Mouse (Mus musculus): ENCODE results near the gene Hk2. TPM values are rescaled to one million over a fixed set of nuclear protein-coding genes. Genes with fewer than 3 reads are reported as not detected.

Gene Hk2
- polyA plus RNA-seq, 1 experiment from 2014 or later: 4.0 TPM

DNA sequence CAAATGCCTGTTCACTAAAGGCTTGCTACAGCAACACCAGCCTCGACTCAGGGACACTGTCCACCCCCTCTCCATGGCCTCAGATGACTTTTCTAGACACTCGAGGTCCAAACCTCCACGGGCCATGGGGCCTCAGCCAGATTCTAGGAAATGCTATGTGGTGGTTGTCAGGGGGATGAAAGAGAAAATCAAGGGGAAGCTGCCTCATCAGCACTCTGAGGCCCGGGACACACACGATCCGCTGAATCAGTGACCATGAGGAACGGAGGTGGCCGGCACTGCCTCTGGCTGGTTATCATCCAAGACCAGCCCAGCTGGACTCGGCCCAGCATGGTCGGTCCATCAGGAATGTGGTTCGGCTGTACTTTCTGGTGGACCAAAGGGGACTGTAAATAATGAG lies 23.2 kb downstream of the Hk2 start:
- Histone ChIP-seq H3K27ac (no peak overlapping the region), H3K4me1 (replicated peaks; ENCODE audit: insufficient read depth, low read length) (0 out of 2 replicates have a peak, but pooled peaks cover 3% of the 10 kb centered on the region), H3K4me3 (replicated peaks; ENCODE audit: low read depth, low read length) (no peak overlapping the region), H3K9me3 (replicated peaks; ENCODE audit: low read length) (no peaks in the 10 kb centered on the region), H3K36me3 (ENCODE audit: insufficient read depth, low read length) (no peaks in the 10 kb centered on the region), H3K9ac (ENCODE audit: low read depth, low read length) (no peak overlapping the region), H3K4me2 (ENCODE audit: low read length) (no peak overlapping the region), H3K27me3 (ENCODE audit: insufficient read depth, low read length) (no peaks in the 10 kb centered on the region)
- WGBS: 70% methylated on average over 11 of the region's 11 CpGs
- ATAC-seq (replicated peaks; ENCODE audit: low FRiP score, low read depth): no peak
- no peak for TF ChIP-seq CTCF (IDR thresholded peaks at IDR 0.05; ENCODE audit: low read depth)
- DNase-seq (ENCODE audit: low spot score): no peak

GRCm38 (mm10) chr6:82750063-82750462 lies 24.2 kb downstream of the Hk2 start:
- Histone ChIP-seq H3K4me1 (replicated peaks; ENCODE audit: insufficient read depth, low read length) (0 out of 2 replicates have a peak, but pooled peaks cover 3% of the 10 kb centered on the region), H3K9me3 (replicated peaks; ENCODE audit: low read length) (no peaks in the 10 kb centered on the region), H3K9ac (ENCODE audit: low read depth, low read length) (no peak overlapping the region), H3K4me2 (ENCODE audit: low read length) (no peak overlapping the region), H3K27me3 (ENCODE audit: insufficient read depth, low read length) (no peaks in the 10 kb centered on the region), H3K36me3 (ENCODE audit: insufficient read depth, low read length) (no peaks in the 10 kb centered on the region), H3K4me3 (replicated peaks; ENCODE audit: low read depth, low read length) (no peak overlapping the region), H3K27ac (no peak overlapping the region)
- 61% methylated on average over 2 of the region's 2 CpGs for WGBS
- DNase-seq (ENCODE audit: low spot score) (no peak), ATAC-seq (replicated peaks; ENCODE audit: low FRiP score, low read depth) (no peak)
- peak; percentile 39; the same call in 1 of the 2 replicates for TF ChIP-seq CTCF (IDR thresholded peaks at IDR 0.05; ENCODE audit: low read depth)

GRCm38 (mm10) chr6:82748106-82748672 lies 26.1 kb downstream of the Hk2 start:
- no peak overlapping the region for H3K4me3 ChIP-seq (replicated peaks; ENCODE audit: low read depth, low read length)
- no peak for TF ChIP-seq CTCF (IDR thresholded peaks at IDR 0.05; ENCODE audit: low read depth)
- H3K9ac ChIP-seq (ENCODE audit: low read depth, low read length): no peak overlapping the region
- no peaks in the 10 kb centered on the region for H3K36me3 ChIP-seq (ENCODE audit: insufficient read depth, low read length)
- ATAC-seq (replicated peaks; ENCODE audit: low FRiP score, low read depth): no peak
- WGBS: 92% methylated on average over 9 of the region's 9 CpGs
- no peak for DNase-seq (ENCODE audit: low spot score)
- H3K27me3 ChIP-seq (ENCODE audit: insufficient read depth, low read length): no peaks in the 10 kb centered on the region
- H3K4me2 ChIP-seq (ENCODE audit: low read length): no peak overlapping the region
- 0 out of 2 replicates have a peak, but pooled peaks cover 3% of the 10 kb centered on the region for H3K4me1 ChIP-seq (replicated peaks; ENCODE audit: insufficient read depth, low read length)
- H3K9me3 ChIP-seq (replicated peaks; ENCODE audit: low read length): no peaks in the 10 kb centered on the region
- H3K27ac ChIP-seq: no peak overlapping the region

- DNase-seq (ENCODE audit: low spot score) (no peak), ATAC-seq (replicated peaks; ENCODE audit: low FRiP score, low read depth) (no peak)
- Histone ChIP-seq H3K9me3 (replicated peaks; ENCODE audit: low read length) (no peaks in the 10 kb centered on the region), H3K27me3 (ENCODE audit: insufficient read depth, low read length) (no peaks in the 10 kb centered on the region), H3K4me1 (replicated peaks; ENCODE audit: insufficient read depth, low read length) (no peaks in the 10 kb centered on the region), H3K9ac (ENCODE audit: low read depth, low read length) (no peak overlapping the region), H3K36me3 (ENCODE audit: insufficient read depth, low read length) (no peaks in the 10 kb centered on the region; the same call in 1 of the 2 replicates), H3K4me3 (replicated peaks; ENCODE audit: low read depth, low read length) (no peak overlapping the region), H3K27ac (no peak overlapping the region), H3K4me2 (ENCODE audit: low read length) (no peak overlapping the region)
- WGBS: 35% methylated on average over 5 of the region's 5 CpGs
- TF ChIP-seq CTCF (IDR thresholded peaks at IDR 0.05; ENCODE audit: low read depth): no peak
Measured at GRCm38 (mm10) chr6:82747085-82747484, 27.2 kb downstream of the Hk2 start.

DNA sequence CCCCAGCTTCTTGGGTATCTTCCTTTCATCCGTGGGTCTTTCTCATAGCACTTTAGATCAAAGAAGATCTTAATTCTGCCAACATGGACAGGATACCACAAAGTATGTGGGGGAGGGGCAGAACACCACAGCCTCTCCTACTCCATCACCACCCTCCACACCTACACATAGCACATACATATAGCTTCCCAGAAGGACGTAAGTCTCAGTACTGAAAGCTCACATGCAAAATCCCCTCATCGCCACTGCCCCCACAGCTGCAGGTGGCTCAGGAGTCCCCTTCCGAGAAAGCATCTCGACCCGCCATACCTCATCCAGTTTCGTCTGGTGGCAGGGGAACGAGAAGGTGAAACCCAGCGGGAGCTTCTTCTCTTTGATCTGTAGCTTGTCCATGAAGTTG lies 29.7 kb downstream of the Hk2 start:
- no peaks in the 10 kb centered on the region for H3K4me1 ChIP-seq (replicated peaks; ENCODE audit: insufficient read depth, low read length)
- no peak overlapping the region for H3K27ac ChIP-seq
- ATAC-seq (replicated peaks; ENCODE audit: low FRiP score, low read depth) (no peak), DNase-seq (ENCODE audit: low spot score) (no peak)
- H3K4me3 ChIP-seq (replicated peaks; ENCODE audit: low read depth, low read length): no peak overlapping the region
- no peaks in the 10 kb centered on the region; the same call in 1 of the 2 replicates for H3K36me3 ChIP-seq (ENCODE audit: insufficient read depth, low read length)
- WGBS: 64% methylated on average over 9 of the region's 9 CpGs
- no peaks in the 10 kb centered on the region for H3K27me3 ChIP-seq (ENCODE audit: insufficient read depth, low read length)
- TF ChIP-seq CTCF (IDR thresholded peaks at IDR 0.05; ENCODE audit: low read depth): no peak
- no peak overlapping the region for H3K4me2 ChIP-seq (ENCODE audit: low read length)
- H3K9ac ChIP-seq (ENCODE audit: low read depth, low read length): no peak overlapping the region
- no peaks in the 10 kb centered on the region for H3K9me3 ChIP-seq (replicated peaks; ENCODE audit: low read length)

DNA sequence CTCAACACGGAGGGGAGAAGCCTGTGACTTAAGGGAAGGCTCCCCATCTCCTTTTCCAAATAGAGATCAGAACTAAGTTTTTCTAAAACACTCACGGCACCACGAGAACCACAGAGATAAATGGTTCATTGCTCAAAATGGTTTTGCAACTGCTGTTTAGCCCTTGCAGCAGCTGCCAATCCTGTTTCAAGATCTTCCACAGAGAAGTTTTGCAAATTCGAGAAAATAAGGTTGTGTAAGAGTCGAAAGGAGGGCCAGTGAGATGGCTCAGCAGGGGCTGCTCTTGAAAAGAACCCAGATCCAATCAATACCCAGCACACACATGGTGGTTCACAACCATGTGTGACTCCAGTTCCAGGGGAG lies 32.8 kb downstream of the Hk2 start:
- Histone ChIP-seq H3K4me1 (replicated peaks; ENCODE audit: insufficient read depth, low read length) (no peaks in the 10 kb centered on the region), H3K4me2 (ENCODE audit: low read length) (no peak overlapping the region), H3K27me3 (ENCODE audit: insufficient read depth, low read length) (no peaks in the 10 kb centered on the region), H3K9ac (ENCODE audit: low read depth, low read length) (no peak overlapping the region), H3K36me3 (ENCODE audit: insufficient read depth, low read length) (no peaks in the 10 kb centered on the region; the same call in 1 of the 2 replicates), H3K4me3 (replicated peaks; ENCODE audit: low read depth, low read length) (no peak overlapping the region), H3K27ac (no peak overlapping the region), H3K9me3 (replicated peaks; ENCODE audit: low read length) (no peaks in the 10 kb centered on the region)
- no peak for DNase-seq (ENCODE audit: low spot score)
- WGBS: 89% methylated on average over 5 of the region's 5 CpGs
- ATAC-seq (replicated peaks; ENCODE audit: low FRiP score, low read depth): no peak
- TF ChIP-seq CTCF (IDR thresholded peaks at IDR 0.05; ENCODE audit: low read depth): no peak

Measured in kidney, postnatal 0 days (tissue).